Mouse (Mus musculus) brain, embryonic 14.5 days (tissue): ENCODE measurements around the gene Ripor3. TPM values are rescaled to one million over a fixed set of nuclear protein-coding genes. Genes with fewer than 3 reads are reported as not detected.

Experiments used
- DNase-seq: peaks from one replicate; pipeline ENCODE4 v3.0.0-alpha.2; 2011; ENCODE audit warnings: low read depth
- CTCF ChIP-seq: fragments of 200-500 bp; IDR thresholded peaks from 2 replicates; pipeline ENCODE4 v1.5.1; 2012; ENCODE audit warnings: inconsistent platforms, mild to moderate bottlenecking, moderate library complexity, borderline replicate concordance; ENCODE audit not compliant: insufficient read depth, insufficient read length; ENCODE audit errors: extremely low read depth
- POLR2A ChIP-seq: fragments of 200-500 bp; IDR thresholded peaks from 2 replicates; pipeline ENCODE4 v1.6.1; 2012; ENCODE audit warnings: mild to moderate bottlenecking, inconsistent platforms, borderline replicate concordance; ENCODE audit not compliant: poor library complexity, insufficient read depth, insufficient read length, severe bottlenecking; ENCODE audit errors: extremely low read depth
- polyA plus RNA-seq: library from polyadenylated mRNA; depleted of rRNA; stranded (reverse); fragments of >200 nt; gene quantifications from 2 replicates; pipeline ENCODE4 v1.2.3, GENCODE M21; 2012

Gene Ripor3
- polyA plus RNA-seq, 1 experiment = 1.1 TPM

GRCm38 (mm10) chr2:167980391-167980790 is 30.0 kb downstream of the Ripor3 start:
- TF ChIP-seq CTCF (no peak), POLR2A (no peak)
- no peak for DNase-seq

- no peak for DNase-seq
- no peak for TF ChIP-seq POLR2A
- TF ChIP-seq CTCF = no peak
Observed at GRCm38 (mm10) chr2:167978271-167978670, 32.1 kb downstream of the Ripor3 start.

GRCm38 (mm10) chr2:167975746-167976145 is 34.7 kb downstream of the Ripor3 start:
- no peak for DNase-seq
- no peak for TF ChIP-seq POLR2A
- no peak for TF ChIP-seq CTCF

GRCm38 (mm10) chr2:167972809-167973208 is 37.6 kb downstream of the Ripor3 start:
- DNase-seq = no peak
- no peak for TF ChIP-seq POLR2A
- no peak for TF ChIP-seq CTCF

GRCm38 (mm10) chr2:167972146-167972545 is 38.3 kb downstream of the Ripor3 start:
- no peak for DNase-seq
- TF ChIP-seq CTCF (no peak), POLR2A (no peak)

- no peak for TF ChIP-seq POLR2A
- no peak for TF ChIP-seq CTCF
- peak; percentile 57 for DNase-seq
Observed at GRCm38 (mm10) chr2:167969851-167970541, 40.4 kb downstream of the Ripor3 start.

GRCm38 (mm10) chr2:167968504-167968903 is 41.9 kb downstream of the Ripor3 start:
- TF ChIP-seq CTCF (no peak), POLR2A (no peak)
- no peak for DNase-seq

- DNase-seq = peak; percentile 19
- TF ChIP-seq CTCF (no peak), POLR2A (no peak)
Observed at GRCm38 (mm10) chr2:167965911-167966310, 44.5 kb downstream of the Ripor3 start.

GRCm38 (mm10) chr2:167964320-167964719 is 46.1 kb downstream of the Ripor3 start:
- TF ChIP-seq POLR2A = no peak
- TF ChIP-seq CTCF = no peak
- DNase-seq = no peak

- no peak for TF ChIP-seq CTCF
- TF ChIP-seq POLR2A = no peak
- no peak for DNase-seq
Observed at GRCm38 (mm10) chr2:167963778-167964300, 46.6 kb downstream of the Ripor3 start.

- TF ChIP-seq POLR2A = no peak
- TF ChIP-seq CTCF = no peak
- DNase-seq = no peak
Observed at GRCm38 (mm10) chr2:167963176-167963575, 47.2 kb downstream of the Ripor3 start.

- DNase-seq = no peak
- TF ChIP-seq CTCF (no peak), POLR2A (no peak)
Observed at GRCm38 (mm10) chr2:167962347-167962746, 48.1 kb downstream of the Ripor3 start.

GRCm38 (mm10) chr2:167960584-167960983 is 49.8 kb downstream of the Ripor3 start:
- TF ChIP-seq POLR2A = no peak
- no peak for TF ChIP-seq CTCF
- no peak for DNase-seq

- TF ChIP-seq POLR2A = no peak
- no peak for TF ChIP-seq CTCF
- no peak for DNase-seq
Observed at GRCm38 (mm10) chr2:167959996-167960395, 50.4 kb downstream of the Ripor3 start.
